Mouse (Mus musculus): Measurements from ENCODE around the gene Matk.

Matk gene

GRCm38 (mm10) chr10:81232580-81233225 is 20.0 kb upstream of the Matk start, which contains the start of gene Zfr2:
Gene Zfr2 (plus strand): TSS chr10:81233155.
- ChIA-PET CTCF (interaction anchor here in 2 of 4 experiments (0.6 to 1.8 kb wide), 8 partner anchors 8 to 88 kb away, joined by 3 to 4 read pairs (median 3); partner anchors contain the start of genes Cactin (in 1 of the 2), Nmrk2 (in 1 of the 2) and Pip5k1c (in 1 of the 2)), POLR2A (interaction anchor here in 3 of 4 experiments (0.6 to 1.5 kb wide), 9 partner anchors 9 to 184 kb away, joined by 3 to 9 read pairs (median 4); partner anchors contain the start of gene Eef2 (in 1 of the 3))

GRCm38 (mm10) chr10:81233226-81233585 is 19.5 kb upstream of the Matk start:
- ChIA-PET CTCF (interaction anchor here in 2 of 4 experiments (0.6 to 1.5 kb wide), 7 partner anchors 8 to 87 kb away, joined by 3 to 4 read pairs (median 3); partner anchors contain the start of genes Cactin (in 1 of the 2), Nmrk2 (in 1 of the 2) and Pip5k1c (in 1 of the 2)), POLR2A (interaction anchor here in 3 of 4 experiments (0.6 to 1.5 kb wide), 9 partner anchors 9 to 184 kb away, joined by 3 to 9 read pairs (median 4); partner anchors contain the start of gene Eef2 (in 1 of the 3))

DNA sequence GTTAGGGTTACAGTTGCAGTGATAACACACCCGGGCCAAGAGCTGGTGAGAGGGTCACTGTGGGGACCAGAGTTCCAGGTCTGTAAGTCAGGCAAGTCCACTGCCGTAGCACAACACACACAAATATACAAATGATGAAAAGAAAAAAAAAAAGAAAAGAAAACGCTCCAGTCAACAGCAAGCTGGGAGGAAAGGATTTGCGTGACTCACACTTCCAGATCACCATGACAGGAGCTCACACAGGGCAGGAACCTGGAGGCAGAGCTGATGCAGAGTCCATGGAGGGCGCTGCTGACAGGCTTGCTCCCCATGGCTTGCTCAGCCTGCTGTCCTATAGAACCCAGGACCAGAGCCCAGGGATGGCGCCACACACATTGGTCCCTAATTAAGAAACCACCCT is 18.5 kb upstream of the Matk start:
- ChIA-PET POLR2A (interaction anchor here (0.5 to 2.1 kb wide), 14 partner anchors 10 to 701 kb away, joined by 3 to 6 read pairs (median 4); partner anchors contain the start of genes Pip5k1c (in 2 of the 4), Gadd45b (in 1 of the 4), Lmnb2 (in 1 of the 4) and Map2k2 (in 1 of the 4)), CTCF (interaction anchor here in 3 of 4 experiments (0.6 to 1.5 kb wide), 7 partner anchors 9 to 383 kb away, joined by 3 to 6 read pairs (median 3); partner anchors contain the start of gene Pip5k1c (in 1 of the 3))

DNA sequence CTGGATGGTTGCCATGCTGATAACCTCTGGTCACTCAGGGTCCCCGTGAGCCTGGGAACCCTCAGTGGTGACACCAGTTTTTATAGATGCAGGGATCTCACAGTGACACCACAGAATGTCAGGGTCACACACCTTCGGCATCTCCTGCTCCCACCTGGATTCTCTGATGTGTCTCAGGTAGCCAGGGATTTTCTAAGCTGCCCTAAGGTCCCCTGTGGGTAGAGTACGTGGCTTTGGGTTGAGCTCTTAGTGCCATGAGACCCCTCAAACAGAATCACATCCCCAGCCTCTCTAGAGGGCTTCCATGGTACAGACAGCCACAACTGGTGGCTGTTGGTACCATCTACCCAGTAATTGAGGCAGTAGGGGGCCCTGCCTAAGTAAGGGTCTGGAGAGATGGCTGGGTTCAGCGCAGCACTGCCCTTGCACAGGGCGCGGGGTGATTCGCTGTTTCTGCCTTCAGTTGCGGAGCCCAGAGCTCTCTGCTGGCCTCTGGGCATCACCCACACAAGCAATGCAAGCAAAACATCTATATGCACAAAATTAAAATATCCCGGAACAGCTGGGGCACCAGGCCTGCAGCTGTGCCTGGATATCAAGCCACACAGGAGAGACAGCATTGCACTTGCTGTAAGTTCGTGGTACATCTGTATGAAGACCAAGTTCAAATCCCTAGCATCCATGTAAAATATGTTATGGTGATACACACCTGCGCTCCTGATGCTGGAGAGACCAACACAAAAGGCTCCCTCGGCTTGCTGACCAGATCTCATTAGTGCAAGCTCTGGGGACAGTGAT is 16.1 kb upstream of the Matk start:
- POLR2A ChIA-PET, result interaction anchor here in 2 of 4 experiments (0.7 to 1.8 kb wide), 6 partner anchors 17 to 137 kb away, joined by 3 to 5 read pairs (median 3); no protein-coding TSS in a partner anchor
- CTCF ChIA-PET, result interaction anchor here in 3 of 4 experiments (0.5 to 2.1 kb wide), 8 partner anchors 8 to 147 kb away, joined by 3 to 7 read pairs (median 4); partner anchors contain the start of genes Hmg20b (in 1 of the 3) and Pip5k1c (in 1 of the 3)

GRCm38 (mm10) chr10:81238618-81239017 is 14.1 kb upstream of the Matk start:
- POLR2A ChIA-PET, result interaction anchor here (0.6 to 5.1 kb wide), 13 partner anchors 7 to 1538 kb away, joined by 3 to 36 read pairs (median 4); partner anchors contain the start of genes Apba3 (in 1 of the 4), Atcay (in 1 of the 4), Eef2 (in 1 of the 4) and Matk (in 1 of the 4)
- CTCF ChIA-PET, result interaction anchor here (0.5 to 3.4 kb wide), 11 partner anchors 9 to 366 kb away, joined by 3 to 37 read pairs (median 4); partner anchors contain the start of genes Atcay (in 1 of the 4) and Pip5k1c (in 1 of the 4)

DNA sequence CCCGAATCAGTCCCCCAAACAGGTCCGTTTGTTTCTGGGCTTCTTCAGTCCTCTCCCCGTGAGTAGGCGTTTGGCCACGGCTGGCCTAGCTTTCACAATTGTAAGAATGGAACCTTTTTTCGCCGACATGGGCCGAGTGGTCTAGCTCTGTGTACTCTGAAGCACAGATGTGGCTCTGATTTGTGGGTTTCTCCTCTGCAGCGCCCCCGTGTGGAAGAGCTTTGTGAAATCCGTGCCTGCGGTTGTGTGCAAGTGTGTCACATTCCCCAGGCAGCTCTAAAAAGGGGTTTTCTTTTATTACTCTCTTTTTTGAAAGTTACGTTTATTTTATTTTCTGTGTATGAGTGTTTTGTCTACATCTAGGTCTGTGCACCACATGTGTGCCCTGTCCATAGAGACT is 11.9 kb upstream of the Matk start:
- ChIA-PET CTCF (interaction anchor here (0.6 to 3.4 kb wide), 110 partner anchors 8 to 651 kb away, joined by 3 to 37 read pairs (median 4); partner anchors contain the start of genes Atcay (in 3 of the 4), Cactin (in 3 of the 4), Matk (in 3 of the 4) and Pip5k1c (in 3 of the 4)), POLR2A (interaction anchor here (0.5 to 5.1 kb wide), 22 partner anchors 10 to 395 kb away, joined by 3 to 36 read pairs (median 4); partner anchors contain the start of genes Atcay (in 2 of the 4), Cactin (in 2 of the 4), Pip5k1c (in 2 of the 4) and Apba3 (in 1 of the 4))

DNA sequence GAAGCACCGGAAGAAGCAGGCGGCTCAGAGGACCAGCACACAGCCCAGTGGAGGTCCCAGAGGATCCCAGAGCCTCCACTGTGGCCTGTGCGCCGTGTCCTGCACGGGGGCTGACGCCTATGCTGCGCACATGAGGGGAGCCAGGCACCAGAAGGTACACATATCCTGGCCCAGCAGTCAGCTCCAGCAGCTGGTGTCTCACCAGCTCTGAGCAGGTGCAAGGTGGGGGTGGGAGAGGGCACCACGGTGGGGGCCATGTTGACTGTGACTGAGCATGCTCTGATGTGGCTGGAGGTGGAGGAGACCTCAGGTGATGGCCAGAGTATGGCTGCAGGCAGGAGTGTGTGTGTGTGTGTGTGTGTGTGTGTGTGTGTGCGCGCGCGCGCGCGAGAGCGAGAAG is 10.7 kb upstream of the Matk start:
- CTCF ChIA-PET, result interaction anchor here (0.6 to 3.4 kb wide), 29 partner anchors 11 to 436 kb away, joined by 3 to 37 read pairs (median 5); partner anchors contain the start of genes Atcay (in 2 of the 4), Pip5k1c (in 2 of the 4), Cactin (in 1 of the 4) and Fzr1 (in 1 of the 4)
- POLR2A ChIA-PET, result interaction anchor here (0.6 to 5.1 kb wide), 17 partner anchors 11 to 173 kb away, joined by 3 to 36 read pairs (median 4); partner anchors contain the start of genes Apba3 (in 1 of the 4), Cactin (in 1 of the 4), Matk (in 1 of the 4) and Mrpl54 (in 1 of the 4)

DNA sequence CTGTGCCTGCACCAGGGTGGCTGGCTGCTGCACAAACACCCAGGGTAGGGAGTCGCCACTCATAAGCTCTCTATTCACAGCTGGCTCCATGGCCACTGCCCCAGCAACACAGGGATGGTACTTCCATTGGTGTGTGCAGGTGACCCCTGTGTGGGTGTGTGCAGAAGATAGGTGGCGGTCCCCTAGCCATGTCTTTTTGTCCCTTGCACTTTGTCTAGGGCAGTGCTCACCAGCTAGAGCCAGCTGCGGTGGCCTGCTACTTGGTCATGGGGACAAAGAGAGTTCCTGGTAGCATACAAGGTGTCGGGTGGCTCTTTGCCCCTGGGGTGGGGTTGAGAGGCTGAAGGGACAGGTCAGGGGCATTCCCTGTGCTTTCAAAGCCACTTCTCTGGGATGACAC is 8.6 kb upstream of the Matk start:
- ChIA-PET POLR2A (interaction anchor here (0.5 to 4.4 kb wide), 26 partner anchors 8 to 184 kb away, joined by 3 to 18 read pairs (median 3); partner anchors contain the start of genes Apba3 (in 2 of the 4), Mrpl54 (in 2 of the 4), Cactin (in 1 of the 4) and Matk (in 1 of the 4)), CTCF (interaction anchor here (0.5 to 3.1 kb wide), 65 partner anchors 8 to 492 kb away, joined by 3 to 15 read pairs (median 4); partner anchors contain the start of genes Atcay (in 3 of the 4), Pip5k1c (in 2 of the 4), Apba3 (in 1 of the 4) and Celf5 (in 1 of the 4))

- POLR2A ChIA-PET, result interaction anchor here (0.5 to 4.4 kb wide), 19 partner anchors 13 to 134 kb away, joined by 3 to 18 read pairs (median 3); partner anchors contain the start of genes Apba3 (in 2 of the 4), Mrpl54 (in 2 of the 4), Cactin (in 1 of the 4) and Pip5k1c (in 1 of the 4)
- CTCF ChIA-PET, result interaction anchor here (0.5 to 3.1 kb wide), 59 partner anchors 8 to 493 kb away, joined by 3 to 15 read pairs (median 4); partner anchors contain the start of genes Atcay (in 2 of the 4), Pip5k1c (in 2 of the 4), Apba3 (in 1 of the 4) and Gipc3 (in 1 of the 4)
Observed at GRCm38 (mm10) chr10:81244595-81244994, 8.1 kb upstream of the Matk start.

GRCm38 (mm10) chr10:81245166-81245565 is 7.6 kb upstream of the Matk start:
- POLR2A ChIA-PET, result interaction anchor here in 3 of 4 experiments (0.6 to 3.0 kb wide), 8 partner anchors 22 to 149 kb away, joined by 3 to 10 read pairs (median 3); partner anchors contain the start of genes Apba3 (in 1 of the 3), Mrpl54 (in 1 of the 3) and Pip5k1c (in 1 of the 3)
- CTCF ChIA-PET, result interaction anchor here (0.9 to 3.1 kb wide), 18 partner anchors 13 to 306 kb away, joined by 3 to 15 read pairs (median 4); partner anchors contain the start of genes Atcay (in 1 of the 4), Pip5k1c (in 1 of the 4) and Zfr2 (in 1 of the 4)

- POLR2A ChIA-PET, result interaction anchor here in 1 of 4 experiments (1.2 to 1.6 kb wide), 3 partner anchors 18 to 55 kb away, joined by 4 read pairs; partner anchors contain the start of genes Apba3 and Mrpl54
Observed at GRCm38 (mm10) chr10:81247804-81248203, 4.9 kb upstream of the Matk start.

GRCm38 (mm10) chr10:81249442-81249841 is 3.3 kb upstream of the Matk start:
- CTCF ChIA-PET, result interaction anchor here in 2 of 4 experiments (1.0 to 1.6 kb wide), 5 partner anchors 8 to 43 kb away, joined by 3 to 4 read pairs (median 3); partner anchors contain the start of gene Pip5k1c (in 1 of the 2)
- POLR2A ChIA-PET, result interaction anchor here in 2 of 4 experiments (1.2 to 1.3 kb wide), 2 partner anchors 15 to 19 kb away, joined by 3 to 4 read pairs; no protein-coding TSS in a partner anchor

More at GRCm38 (mm10) chr10:81247804-81248203, 4.9 kb upstream of the Matk start:
- CTCF ChIA-PET, result interaction anchor here in 2 of 4 experiments (1.2 to 1.4 kb wide), 2 partner anchors 45 kb away, joined by 3 to 4 read pairs; partner anchors contain the start of gene Pip5k1c (in 2 of the 2)

GRCm38 (mm10) chr10:81254886-81255285 is 2.2 kb downstream of the Matk start:
- ChIA-PET POLR2A (interaction anchor here in 2 of 4 experiments (1.2 to 1.4 kb wide), 4 partner anchors 9 to 13 kb away, joined by 3 to 5 read pairs (median 4); no protein-coding TSS in a partner anchor), CTCF (interaction anchor here in 1 of 4 experiments (1.0 to 1.4 kb wide), 3 partner anchors 10 to 15 kb away, joined by 3 to 4 read pairs (median 4); no protein-coding TSS in a partner anchor)

- ChIA-PET POLR2A (interaction anchor here (0.5 to 2.6 kb wide), 21 partner anchors 9 to 234 kb away, joined by 3 to 13 read pairs (median 3); partner anchors contain the start of genes 4930404N11Rik (in 1 of the 4), Apba3 (in 1 of the 4), Atcay (in 1 of the 4) and Mrpl54 (in 1 of the 4)), CTCF (interaction anchor here (0.6 to 3.5 kb wide), 13 partner anchors 13 to 357 kb away, joined by 3 to 22 read pairs (median 4); partner anchors contain the start of genes Hmg20b (in 1 of the 4), Map2k2 (in 1 of the 4) and Timm13 (in 1 of the 4))
Observed at GRCm38 (mm10) chr10:81257158-81258039, 4.7 kb downstream of the Matk start.
